Mouse (Mus musculus) heart, postnatal 10 days (tissue): ENCODE measurements around the gene Cd40lg. TPM values are rescaled to one million over a fixed set of nuclear protein-coding genes. Genes with fewer than 3 reads are reported as not detected.

Source experiments
- DNase-seq, 2 experiments: peaks; one replicate each; pipeline ENCODE4 v3.0.0; 2021
- intact Hi-C: fragments of 180-260 bp; cut with DNase I; formaldehyde crosslinking; loops from one replicate; pipeline ENCODE4 v1.15.1; 2025
- total RNA-seq, 2 experiments: library from RNA; stranded (reverse); gene quantifications; 2 replicates each; pipeline ENCODE4 v1.2.3; 2021

Gene Cd40lg
- total RNA-seq, 2 experiments from 2014 or later: 0.22 TPM; not detected in 1

DNA sequence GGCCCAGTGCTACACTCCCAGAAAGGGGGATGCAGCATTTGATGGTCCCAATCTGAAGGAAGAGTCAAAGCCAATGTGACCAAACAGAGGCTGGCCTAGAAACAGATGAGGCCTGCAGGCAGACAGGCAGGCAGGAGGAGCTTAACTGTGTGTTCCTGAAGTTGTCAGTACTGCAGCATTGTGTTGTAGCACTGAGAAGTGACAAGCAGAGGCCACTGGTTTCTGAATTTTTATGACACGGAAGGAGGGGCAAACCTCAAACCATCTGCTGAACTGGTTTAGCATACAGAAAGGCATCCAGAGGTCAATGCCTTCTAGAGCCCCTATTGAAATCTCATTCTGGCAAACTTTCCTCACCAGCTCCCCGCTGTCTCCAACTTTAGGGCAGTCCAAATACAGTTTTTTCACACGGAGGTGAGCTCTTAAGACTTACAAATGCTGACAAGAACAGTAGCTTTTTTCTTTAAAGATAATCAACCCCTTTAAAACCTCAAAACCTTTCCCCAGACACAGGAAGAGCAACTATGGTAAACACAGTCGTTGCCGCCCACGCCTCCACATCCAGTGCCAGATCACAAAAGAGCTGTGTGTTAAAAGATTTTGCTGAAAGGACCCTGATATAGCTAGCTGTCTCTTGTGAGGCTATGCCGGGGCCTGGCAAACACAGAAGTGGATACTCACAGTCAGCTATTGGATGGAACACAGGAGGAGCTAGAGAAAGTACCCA lies 41.5 kb downstream of the Cd40lg start:
- no peak for DNase-seq
- intact Hi-C loops: no loop called here

DNA sequence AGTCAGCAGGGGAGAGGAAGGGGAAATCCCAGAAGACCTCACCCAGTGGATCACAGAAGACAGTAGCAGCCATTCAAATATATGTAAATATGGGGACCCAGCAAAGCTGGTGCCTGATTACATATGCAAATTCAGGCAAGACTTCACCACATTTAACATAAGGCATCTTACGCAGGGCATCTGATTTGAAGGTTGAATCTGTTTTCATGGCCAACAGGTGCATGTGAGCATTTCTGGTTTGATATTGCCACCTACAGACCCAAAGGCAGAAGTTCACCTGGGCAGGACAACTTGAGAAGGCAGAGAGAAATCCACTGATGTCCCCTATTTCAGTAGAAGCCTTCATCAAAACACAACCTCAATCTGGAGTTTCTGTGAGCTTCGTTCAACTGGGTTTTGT lies 48.8 kb downstream of the Cd40lg start:
- intact Hi-C loops: no loop called here
- DNase-seq: no peak

DNA sequence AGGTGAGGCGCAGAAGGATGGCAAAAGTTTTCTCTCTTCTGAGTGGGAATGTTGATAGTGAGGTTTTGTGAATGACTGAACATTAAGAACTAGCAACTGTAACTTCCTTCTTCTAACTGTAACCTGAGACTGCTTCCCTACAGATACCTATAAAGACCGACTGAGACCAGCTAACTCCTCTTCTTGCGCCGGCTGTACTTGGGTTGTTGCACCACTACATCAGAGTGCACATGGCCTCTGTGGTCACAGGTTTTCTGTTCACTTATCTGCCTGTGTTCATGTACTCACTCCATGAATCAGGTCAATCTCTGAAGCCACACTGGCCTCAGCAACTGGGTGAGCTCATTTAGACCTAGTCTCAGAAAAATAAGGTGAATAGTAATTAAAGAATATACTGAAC lies 51.6 kb downstream of the Cd40lg start:
- intact Hi-C loops: no loop called here

More for the DNA sequence above, 51.6 kb downstream of the Cd40lg start:
- DNase-seq: no peak

Other genes with a start within 250 kb of the Cd40lg start
- gene Brs3, start 169.1 kb upstream of the Cd40lg start, total RNA-seq: not detected
- gene Htatsf1, start 158.6 kb upstream of the Cd40lg start, total RNA-seq: 10 to 100 TPM; 50.3 to 52.5 TPM
- gene Vgll1, start 124.0 kb upstream of the Cd40lg start, total RNA-seq: not detected
- 10 to 100 TPM; 77.6 to 80.0 TPM for gene Arhgef6, start 126.6 kb downstream of the Cd40lg start, total RNA-seq
- gene Rbmx, start 180.9 kb downstream of the Cd40lg start, total RNA-seq: 10 to 100 TPM; 57.3 to 57.8 TPM
- gene Gm364, start 197.0 kb downstream of the Cd40lg start, total RNA-seq: not detected